Mouse (Mus musculus): ENCODE results near the gene Otx2.

GRCm38 (mm10) chr14:48674036-48674831, 615 bp upstream of the Otx2 start:
- TF ChIP-seq POLR2A (IDR thresholded peaks at IDR 0.05; ENCODE audit: low read depth, low read length): no peak
- no peak for TF ChIP-seq CTCF (IDR thresholded peaks at IDR 0.05; ENCODE audit: extremely low read depth, insufficient read depth, insufficient read length, insufficient replicate concordance)
